In the genomic region with DNA sequence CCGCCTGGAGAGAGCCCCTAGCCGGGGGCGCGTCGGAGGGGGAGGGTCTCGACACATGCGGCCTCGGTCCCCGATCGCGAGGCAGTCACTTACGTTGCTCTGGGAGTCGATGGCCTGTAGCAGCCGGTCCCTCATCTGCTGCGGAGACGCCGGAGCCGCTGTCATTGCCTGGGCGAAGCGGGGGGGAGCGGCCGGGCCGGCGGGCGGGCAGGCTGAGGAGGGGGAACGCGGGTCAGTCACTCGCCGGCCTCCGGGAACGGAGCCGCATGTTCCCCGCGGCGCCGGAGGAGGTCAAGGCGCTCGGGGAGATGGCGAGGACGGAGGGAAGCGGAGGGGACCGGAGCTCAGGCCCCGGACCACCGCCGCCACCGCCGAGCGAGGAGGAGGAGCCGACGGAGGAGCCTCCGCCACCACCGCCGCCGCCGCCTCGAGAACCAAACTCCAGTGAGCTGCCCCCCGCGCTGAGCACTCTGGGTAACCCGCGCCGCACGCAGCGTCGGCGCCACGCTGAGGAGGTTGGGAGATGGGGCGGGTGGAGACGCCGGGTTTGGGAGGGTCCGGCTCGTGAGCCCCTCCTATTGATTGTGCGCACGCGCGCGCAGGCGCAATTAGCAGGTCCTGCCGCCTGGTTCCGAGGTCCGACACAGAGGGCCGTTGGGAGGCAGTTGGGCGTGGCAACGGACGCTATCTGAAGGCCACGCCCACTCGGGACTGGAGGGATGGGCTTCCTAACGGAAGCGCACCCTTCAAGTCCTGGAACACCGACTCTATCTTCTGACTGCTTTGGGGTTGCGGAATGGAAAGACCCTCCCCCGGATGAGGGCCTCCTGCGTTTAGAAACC, we compare ENCODE assay signal across 8 mouse cellular contexts. TPM values are rescaled to one million over a fixed set of nuclear protein-coding genes. Genes with fewer than 3 reads are reported as not detected.
A peak's percentile ranks its signal among the peaks of the same experiment; 100 is the strongest.
DNase-seq lines count a peak whose midpoint lies in the region; ATAC-seq lines count a peak whose summit lies in the region.

A gene (minus strand): TSS at position 469 of the 842 bp plus-strand sequence.

- peak; percentile 87 for ATAC-seq in inflammation-experienced regulatory T-cells, adult 6 months
- peak; percentile 90 for ATAC-seq in megakaryocyte-erythroid progenitor cell, adult 5-6 weeks (replicated peaks; ENCODE audit: low FRiP score, low TSS enrichment, poor library complexity, severe bottlenecking)

- intact Hi-C loops in gastrocnemius, postnatal 14 days (cut with DNase I; ENCODE audit: low total_unique reads) = loop anchor here (10.0 kb wide), 1 partner anchor 53 kb away; a partner anchor contains a TSS
- intact Hi-C loops in left cerebral cortex, postnatal 10 days (cut with DNase I) = loop anchor here (5.0 kb wide), 1 partner anchor 56 kb away; a partner anchor contains a TSS

- DNase-seq in adrenal gland, adult (ENCODE audit: inconsistent age in 2 of 2, low spot score in 1 of 2) = peak; percentile 99
- DNase-seq in embryo, embryonic 10.5 days (ENCODE audit: low spot score) = peak; percentile 100
- peak; percentile 98 for DNase-seq in gastrocnemius, postnatal 14 days
- peak; percentile 98 to 99 for DNase-seq in left cerebral cortex, postnatal 10 days (ENCODE audit: extremely low spot score in 1 of 2, low spot score in 2 of 2)
- peak; percentile 99 for DNase-seq in right cerebral cortex, postnatal 25 days
- DNase-seq in urinary bladder, postnatal 4 days (ENCODE audit: low spot score in 2 of 2) = peak; percentile 98

RNA-seq across cellular contexts. Expression of the gene that starts here (rescaled TPM):
- 10 to 100 TPM in 1 of 2 experiments, 1 to 10 TPM in 1; 7.4 to 12.0 TPM for total RNA-seq in gastrocnemius, postnatal 14 days (2021)
- 1 to 10 TPM; 2.6 to 4.9 (median 4.1) TPM for polyA plus RNA-seq in inflammation-experienced regulatory T-cells, adult 6 months (2017; shearing (Covaris generic))
- 1 to 10 TPM; 9.4 to 9.6 TPM for total RNA-seq in left cerebral cortex, postnatal 10 days (2021)
- total RNA-seq in megakaryocyte-erythroid progenitor cell, adult 5-6 weeks (2014; fragmentation: Nextera tagmentation) = 14.6 and 15.2 TPM in 2 replicates
- total RNA-seq in megakaryocyte-erythroid progenitor cell, adult 5-6 weeks (2017) = 8.9 and 10.1 TPM in 2 replicates

Comparison
In these comparisons a context has a peak if more than half of its experiments do, and no peak if none do; other contexts are left out.
1. Peak in every context shown above with its lines: DNase-seq and ATAC-seq.